Mouse (Mus musculus) spleen, embryonic (tissue): ENCODE measurements around the gene Mfsd12.

Source experiments
- CTCF ChIA-PET: fragments of 350-600 bp; sonication (Branson Sonifier 250); formaldehyde crosslinking; loops from one replicate; lab custom pipeline; 2022; lab: Charles Lee

Mfsd12 gene

GRCm38 (mm10) chr10:81356991-81357844, at the start of gene Mfsd12:
Gene Mfsd12 (plus strand): TSS chr10:81357491.
- CTCF ChIA-PET = interaction anchor here (0.6 kb wide), 2 partner anchors 140 to 188 kb away, joined by 3 to 4 read pairs; no protein-coding TSS in a partner anchor

GRCm38 (mm10) chr10:81309571-81309970, 47.7 kb upstream of the Mfsd12 start:
- CTCF ChIA-PET = no interaction called here

- CTCF ChIA-PET = interaction anchor here (0.6 kb wide), 1 partner anchor 1588 kb away, joined by 3 read pairs; no protein-coding TSS in a partner anchor
These were observed 43.7 kb upstream of the Mfsd12 start for GRCm38 (mm10) chr10:81313581-81313980.

- CTCF ChIA-PET = no interaction called here
These were observed 43.1 kb upstream of the Mfsd12 start for GRCm38 (mm10) chr10:81314201-81314600.

GRCm38 (mm10) chr10:81315587-81315986, 41.7 kb upstream of the Mfsd12 start:
- CTCF ChIA-PET = no interaction called here

GRCm38 (mm10) chr10:81316338-81317060, 40.8 kb upstream of the Mfsd12 start:
- CTCF ChIA-PET = interaction anchor here (0.5 kb wide), 1 partner anchor 27 kb away, joined by 6 read pairs; no protein-coding TSS in a partner anchor

GRCm38 (mm10) chr10:81317273-81317672, 40.0 kb upstream of the Mfsd12 start:
- CTCF ChIA-PET = interaction anchor here (1.2 kb wide), 1 partner anchor 28 kb away, joined by 3 read pairs; no protein-coding TSS in a partner anchor

GRCm38 (mm10) chr10:81318589-81319329, 38.5 kb upstream of the Mfsd12 start:
- CTCF ChIA-PET = interaction anchor here (0.7 to 2.0 kb wide), 3 partner anchors 14 to 28 kb away, joined by 3 to 23 read pairs (median 5); no protein-coding TSS in a partner anchor

GRCm38 (mm10) chr10:81319330-81319699, 38.0 kb upstream of the Mfsd12 start:
- CTCF ChIA-PET = interaction anchor here (2.0 kb wide), 1 partner anchor 15 kb away, joined by 5 read pairs; no protein-coding TSS in a partner anchor

- CTCF ChIA-PET = interaction anchor here (2.0 kb wide), 1 partner anchor 15 kb away, joined by 5 read pairs; no protein-coding TSS in a partner anchor
These were observed 37.3 kb upstream of the Mfsd12 start for GRCm38 (mm10) chr10:81319741-81320549.

GRCm38 (mm10) chr10:81320550-81321347, 36.5 kb upstream of the Mfsd12 start, which contains the start of gene Cactin:
Gene Cactin (plus strand): TSS chr10:81321103.
- CTCF ChIA-PET = interaction anchor here (2.0 kb wide), 1 partner anchor 16 kb away, joined by 5 read pairs; no protein-coding TSS in a partner anchor

GRCm38 (mm10) chr10:81321436-81321835, 35.9 kb upstream of the Mfsd12 start:
- CTCF ChIA-PET = no interaction called here

- CTCF ChIA-PET = no interaction called here
These were observed 34.8 kb upstream of the Mfsd12 start for GRCm38 (mm10) chr10:81322444-81322843.

- CTCF ChIA-PET = interaction anchor here (0.6 kb wide), 1 partner anchor 45 kb away, joined by 3 read pairs; no protein-coding TSS in a partner anchor
These were observed 34.0 kb upstream of the Mfsd12 start for GRCm38 (mm10) chr10:81323141-81323775.

GRCm38 (mm10) chr10:81323791-81324530, 33.3 kb upstream of the Mfsd12 start:
- CTCF ChIA-PET = no interaction called here

GRCm38 (mm10) chr10:81325176-81325575, 32.1 kb upstream of the Mfsd12 start:
- CTCF ChIA-PET = interaction anchor here (0.5 kb wide), 1 partner anchor 706 kb away, joined by 4 read pairs; no protein-coding TSS in a partner anchor

- CTCF ChIA-PET = no interaction called here
These were observed 31.5 kb upstream of the Mfsd12 start for GRCm38 (mm10) chr10:81325781-81326180.

- CTCF ChIA-PET = no interaction called here
These were observed 30.4 kb upstream of the Mfsd12 start for GRCm38 (mm10) chr10:81326858-81327257.
